Mouse (Mus musculus): Measurements from ENCODE around the gene Mrgpra2a.
"Not testable (repeated sequence)": the region's sequence is repeated elsewhere in the genome, so short reads cannot be mapped to it uniquely, and the experiment has no call there.

Mrgpra2a gene

GRCm38 (mm10) chr7:47452015-47452414 is at the start of gene Mrgpra2a:
TSS of gene Mrgpra2a (minus strand) at chr7:47452139.
- not testable (repeated sequence) for DNase-seq (ENCODE audit: low read depth, low spot score)

- DNase-seq (ENCODE audit: low read depth, low spot score): not testable (repeated sequence)
These were observed 39.3 kb upstream of the Mrgpra2a start for GRCm38 (mm10) chr7:47491266-47491665.

- not testable (repeated sequence) for DNase-seq (ENCODE audit: low read depth, low spot score)
These were observed 37.5 kb upstream of the Mrgpra2a start for GRCm38 (mm10) chr7:47489438-47489837.

- DNase-seq (ENCODE audit: low read depth, low spot score): not testable (repeated sequence)
These were observed 31.2 kb upstream of the Mrgpra2a start for GRCm38 (mm10) chr7:47483181-47483580.

GRCm38 (mm10) chr7:47473904-47474303 is 22.0 kb upstream of the Mrgpra2a start:
- DNase-seq (ENCODE audit: low read depth, low spot score): not testable (repeated sequence)

GRCm38 (mm10) chr7:47465278-47465981 is 13.5 kb upstream of the Mrgpra2a start:
- not testable (repeated sequence) for DNase-seq (ENCODE audit: low read depth, low spot score)

- not testable (repeated sequence) for DNase-seq (ENCODE audit: low read depth, low spot score)
These were observed 6.2 kb downstream of the Mrgpra2a start for GRCm38 (mm10) chr7:47445729-47446128.

- DNase-seq (ENCODE audit: low read depth, low spot score): not testable (repeated sequence)
These were observed 15.5 kb downstream of the Mrgpra2a start for GRCm38 (mm10) chr7:47436463-47436862.

- DNase-seq (ENCODE audit: low read depth, low spot score): not testable (repeated sequence)
These were observed 24.0 kb downstream of the Mrgpra2a start for GRCm38 (mm10) chr7:47427815-47428508.

GRCm38 (mm10) chr7:47410602-47411001 is 41.3 kb downstream of the Mrgpra2a start:
- no peak for DNase-seq (ENCODE audit: low read depth, low spot score)

GRCm38 (mm10) chr7:47409545-47409944 is 42.4 kb downstream of the Mrgpra2a start:
- no peak for DNase-seq (ENCODE audit: low read depth, low spot score)

GRCm38 (mm10) chr7:47401125-47401524 is 50.8 kb downstream of the Mrgpra2a start:
- no peak for DNase-seq (ENCODE audit: low read depth, low spot score)
